Mouse (Mus musculus): ENCODE results near the gene Mob3a. TPM values are rescaled to one million over a fixed set of nuclear protein-coding genes. Genes with fewer than 3 reads are reported as not detected.

Gene Mob3a
- polyA plus RNA-seq, 1 experiment = 34.2 TPM

- TF ChIP-seq USF1 (IDR thresholded peaks at IDR 0.05; ENCODE audit: low read depth) = no peak
- no peak for TF ChIP-seq MYOD1 (IDR thresholded peaks at IDR 0.05; ENCODE audit: control insufficient read depth, insufficient read length, low read depth)
- no peak for TF ChIP-seq MAX (IDR thresholded peaks at IDR 0.05)
- no peak for TF ChIP-seq FOSL1 (IDR thresholded peaks at IDR 0.05; ENCODE audit: insufficient read depth, low read length, poor library complexity, severe bottlenecking)
- no peak for TF ChIP-seq CEBPB (IDR thresholded peaks at IDR 0.05; ENCODE audit: low read depth)
- no peak for TF ChIP-seq MYOG (IDR thresholded peaks at IDR 0.05; ENCODE audit: control insufficient read depth, extremely low read depth, insufficient read length)
- TF ChIP-seq CTCF (IDR thresholded peaks at IDR 0.05; ENCODE audit: control insufficient read depth, insufficient read depth, insufficient read length) = no peak
- H3K4me3 ChIP-seq (ENCODE audit: insufficient read depth, poor library complexity, severe bottlenecking) = no peak overlapping the region
- H3K36me3 ChIP-seq (ENCODE audit: control insufficient read depth, insufficient read depth) = peaks cover 51% of the 10 kb centered on the region
- H3ac ChIP-seq (ENCODE audit: control insufficient read depth, insufficient read length, low read depth) = no peak overlapping the region
- no peaks in the 10 kb centered on the region for H3K79me3 ChIP-seq (ENCODE audit: low read depth)
- H3K79me2 ChIP-seq (ENCODE audit: control insufficient read depth, insufficient read depth) = peaks cover 2% of the 10 kb centered on the region
- H3K27me3 ChIP-seq (ENCODE audit: control insufficient read depth, insufficient read depth, insufficient read length) = no peaks in the 10 kb centered on the region
Observed at GRCm38 (mm10) chr10:80665981-80666733, 35.6 kb downstream of the Mob3a start.

- TF ChIP-seq USF1 (IDR thresholded peaks at IDR 0.05; ENCODE audit: low read depth) (no peak), MYOG (IDR thresholded peaks at IDR 0.05; ENCODE audit: control insufficient read depth, extremely low read depth, insufficient read length) (no peak), CTCF (IDR thresholded peaks at IDR 0.05; ENCODE audit: control insufficient read depth, insufficient read depth, insufficient read length) (no peak), FOSL1 (IDR thresholded peaks at IDR 0.05; ENCODE audit: insufficient read depth, low read length, poor library complexity, severe bottlenecking) (no peak), MAX (IDR thresholded peaks at IDR 0.05) (no peak), MYOD1 (IDR thresholded peaks at IDR 0.05; ENCODE audit: control insufficient read depth, insufficient read length, low read depth) (no peak), CEBPB (IDR thresholded peaks at IDR 0.05; ENCODE audit: low read depth) (no peak)
- H3K79me2 ChIP-seq (ENCODE audit: control insufficient read depth, insufficient read depth) = no peaks in the 10 kb centered on the region
- no peaks in the 10 kb centered on the region for H3K79me3 ChIP-seq (ENCODE audit: low read depth)
- peaks cover 47% of the 10 kb centered on the region for H3K36me3 ChIP-seq (ENCODE audit: control insufficient read depth, insufficient read depth)
- H3K27me3 ChIP-seq (ENCODE audit: control insufficient read depth, insufficient read depth, insufficient read length) = no peaks in the 10 kb centered on the region
- no peak overlapping the region for H3ac ChIP-seq (ENCODE audit: control insufficient read depth, insufficient read length, low read depth)
- H3K4me3 ChIP-seq (ENCODE audit: insufficient read depth, poor library complexity, severe bottlenecking) = no peak overlapping the region
Observed at GRCm38 (mm10) chr10:80665459-80665858, 36.3 kb downstream of the Mob3a start.

GRCm38 (mm10) chr10:80665016-80665380, 36.8 kb downstream of the Mob3a start:
- Histone ChIP-seq H3K36me3 (ENCODE audit: control insufficient read depth, insufficient read depth) (peaks cover 43% of the 10 kb centered on the region), H3K4me3 (ENCODE audit: insufficient read depth, poor library complexity, severe bottlenecking) (no peak overlapping the region), H3ac (ENCODE audit: control insufficient read depth, insufficient read length, low read depth) (no peak overlapping the region), H3K79me3 (ENCODE audit: low read depth) (no peaks in the 10 kb centered on the region), H3K79me2 (ENCODE audit: control insufficient read depth, insufficient read depth) (no peaks in the 10 kb centered on the region), H3K27me3 (ENCODE audit: control insufficient read depth, insufficient read depth, insufficient read length) (no peaks in the 10 kb centered on the region)
- TF ChIP-seq USF1 (IDR thresholded peaks at IDR 0.05; ENCODE audit: low read depth) (no peak), MYOG (IDR thresholded peaks at IDR 0.05; ENCODE audit: control insufficient read depth, extremely low read depth, insufficient read length) (no peak), CTCF (IDR thresholded peaks at IDR 0.05; ENCODE audit: control insufficient read depth, insufficient read depth, insufficient read length) (no peak), CEBPB (IDR thresholded peaks at IDR 0.05; ENCODE audit: low read depth) (no peak), FOSL1 (IDR thresholded peaks at IDR 0.05; ENCODE audit: insufficient read depth, low read length, poor library complexity, severe bottlenecking) (no peak), MAX (IDR thresholded peaks at IDR 0.05) (no peak), MYOD1 (IDR thresholded peaks at IDR 0.05; ENCODE audit: control insufficient read depth, insufficient read length, low read depth) (no peak)

GRCm38 (mm10) chr10:80664197-80665015, 37.4 kb downstream of the Mob3a start:
- no peak overlapping the region for H3K4me3 ChIP-seq (ENCODE audit: insufficient read depth, poor library complexity, severe bottlenecking)
- no peaks in the 10 kb centered on the region for H3K79me2 ChIP-seq (ENCODE audit: control insufficient read depth, insufficient read depth)

GRCm38 (mm10) chr10:80663485-80664196, 38.1 kb downstream of the Mob3a start:
- peaks cover 30% of the 10 kb centered on the region for H3K36me3 ChIP-seq (ENCODE audit: control insufficient read depth, insufficient read depth)
- H3K4me3 ChIP-seq (ENCODE audit: insufficient read depth, poor library complexity, severe bottlenecking) = no peak overlapping the region
- TF ChIP-seq CEBPB (IDR thresholded peaks at IDR 0.05; ENCODE audit: low read depth) (no peak), MYOD1 (IDR thresholded peaks at IDR 0.05; ENCODE audit: control insufficient read depth, insufficient read length, low read depth) (no peak)
- no peak overlapping the region for H3ac ChIP-seq (ENCODE audit: control insufficient read depth, insufficient read length, low read depth)
- no peaks in the 10 kb centered on the region for H3K79me2 ChIP-seq (ENCODE audit: control insufficient read depth, insufficient read depth)
- H3K79me3 ChIP-seq (ENCODE audit: low read depth) = no peaks in the 10 kb centered on the region
- H3K27me3 ChIP-seq (ENCODE audit: control insufficient read depth, insufficient read depth, insufficient read length) = no peaks in the 10 kb centered on the region

More at GRCm38 (mm10) chr10:80664197-80665015, 37.4 kb downstream of the Mob3a start:
- TF ChIP-seq FOSL1 (IDR thresholded peaks at IDR 0.05; ENCODE audit: insufficient read depth, low read length, poor library complexity, severe bottlenecking) (no peak), MYOG (IDR thresholded peaks at IDR 0.05; ENCODE audit: control insufficient read depth, extremely low read depth, insufficient read length) (no peak), CTCF (IDR thresholded peaks at IDR 0.05; ENCODE audit: control insufficient read depth, insufficient read depth, insufficient read length) (no peak), MYOD1 (IDR thresholded peaks at IDR 0.05; ENCODE audit: control insufficient read depth, insufficient read length, low read depth) (no peak), USF1 (IDR thresholded peaks at IDR 0.05; ENCODE audit: low read depth) (no peak), CEBPB (IDR thresholded peaks at IDR 0.05; ENCODE audit: low read depth) (no peak), MAX (IDR thresholded peaks at IDR 0.05) (no peak)
- H3K79me3 ChIP-seq (ENCODE audit: low read depth) = no peaks in the 10 kb centered on the region
- no peaks in the 10 kb centered on the region for H3K27me3 ChIP-seq (ENCODE audit: control insufficient read depth, insufficient read depth, insufficient read length)
- no peak overlapping the region for H3ac ChIP-seq (ENCODE audit: control insufficient read depth, insufficient read length, low read depth)
- H3K36me3 ChIP-seq (ENCODE audit: control insufficient read depth, insufficient read depth) = peaks cover 37% of the 10 kb centered on the region

Measured in C2C12 (cell line).